In genomic region chr1:130798551-130798950, GRCm38 (mm10) we compare ENCODE assay signal across 20 mouse cellular contexts. TPM values are rescaled to one million over a fixed set of nuclear protein-coding genes. Genes with fewer than 3 reads are reported as not detected.
"Had no signal": no experiment of that assay in that cellular context is flagged by ENCODE, and none has a peak within 500 bp of the region (broad histone marks: within the 10 kb centered on the region; RNA-seq: fewer than 3 reads in every experiment).

No protein-coding gene starts in this region.

- H3K4me1 ChIP-seq: kidney, embryonic 15.5 days; limb, embryonic 15.5 days; liver, embryonic 15.5 days; lung, embryonic 15.5 days; neural tube, embryonic 15.5 days had no signal

- H3K4me2 ChIP-seq: kidney, embryonic 15.5 days; limb, embryonic 15.5 days; liver, embryonic 15.5 days; lung, embryonic 15.5 days; neural tube, embryonic 15.5 days had no signal

- H3K4me3 ChIP-seq: kidney, embryonic 15.5 days; limb, embryonic 15.5 days; liver, embryonic 15.5 days; lung, embryonic 15.5 days; myocyte; neural tube, embryonic 15.5 days had no signal

- H3K9ac ChIP-seq: kidney, embryonic 15.5 days; limb, embryonic 15.5 days; liver, embryonic 15.5 days; lung, embryonic 15.5 days; neural tube, embryonic 15.5 days had no signal

- H3K36me3 ChIP-seq: kidney, embryonic 15.5 days; limb, embryonic 15.5 days; liver, embryonic 15.5 days; lung, embryonic 15.5 days; neural tube, embryonic 15.5 days had no signal

- ATAC-seq: hindbrain, postnatal 0 days had no signal

- DNase-seq: kidney, postnatal 14 days; layer of hippocampus, adult 9-11 months; layer of hippocampus, postnatal 36 days; midbrain, embryonic 14.5 days; right cerebral cortex, adult 18-20 months; spleen, adult 18-20 months had no signal

- H3K27ac ChIP-seq: hindbrain, postnatal 0 days; kidney, embryonic 15.5 days; limb, embryonic 15.5 days; liver, embryonic 15.5 days; lung, embryonic 15.5 days; neural tube, embryonic 15.5 days had no signal

- H3K27me3 ChIP-seq: kidney, embryonic 15.5 days; limb, embryonic 15.5 days; liver, embryonic 15.5 days; lung, embryonic 15.5 days; neural tube, embryonic 15.5 days had no signal

- H3K9me3 ChIP-seq: kidney, embryonic 15.5 days; limb, embryonic 15.5 days; liver, embryonic 15.5 days; lung, embryonic 15.5 days; neural tube, embryonic 15.5 days had no signal

RNA-seq across cellular contexts. Expression of gene Fcamr, which starts 2.2 kb away (rescaled TPM):
- total RNA-seq: hindbrain, postnatal 0 days; layer of hippocampus, adult 18-20 months; layer of hippocampus, postnatal 36 days; left cerebral cortex, adult 8-10 months; left cerebral cortex, postnatal 25 days; megakaryocyte-erythroid progenitor cell, adult 5-6 weeks had no signal
- polyA plus RNA-seq: hindbrain, postnatal 0 days; kidney, embryonic 15.5 days; limb, embryonic 11.5 days; liver, embryonic 15.5 days; lung, embryonic 15.5 days; midbrain, embryonic 14.5 days; myocyte; neural tube, embryonic 11.5 days; neural tube, embryonic 15.5 days had no signal

RNA-seq across cellular contexts. Expression of gene Pigr, which starts 27.9 kb away (rescaled TPM):
- total RNA-seq: hindbrain, postnatal 0 days; layer of hippocampus, adult 18-20 months; layer of hippocampus, postnatal 36 days; left cerebral cortex, postnatal 25 days; megakaryocyte-erythroid progenitor cell, adult 5-6 weeks had no signal
- polyA plus RNA-seq: hindbrain, postnatal 0 days; limb, embryonic 11.5 days; lung, embryonic 15.5 days; midbrain, embryonic 14.5 days; neural tube, embryonic 11.5 days; neural tube, embryonic 15.5 days; stomach, embryonic 14.5 days had no signal
